Mouse (Mus musculus) adrenal gland (tissue): ENCODE results near the gene Nsrp1.

Experiments
- intact Hi-C: fragments of 180-260 bp; cut with DNase I; formaldehyde crosslinking; loops from one replicate; pipeline ENCODE4 v1.15.1; 2025
- microRNA-seq, 2 experiments: library from miRNA; unstranded; fragments of <30 nt; microRNA quantifications; one replicate each; pipeline ENCODE4; 2019

Nsrp1 gene

DNA sequence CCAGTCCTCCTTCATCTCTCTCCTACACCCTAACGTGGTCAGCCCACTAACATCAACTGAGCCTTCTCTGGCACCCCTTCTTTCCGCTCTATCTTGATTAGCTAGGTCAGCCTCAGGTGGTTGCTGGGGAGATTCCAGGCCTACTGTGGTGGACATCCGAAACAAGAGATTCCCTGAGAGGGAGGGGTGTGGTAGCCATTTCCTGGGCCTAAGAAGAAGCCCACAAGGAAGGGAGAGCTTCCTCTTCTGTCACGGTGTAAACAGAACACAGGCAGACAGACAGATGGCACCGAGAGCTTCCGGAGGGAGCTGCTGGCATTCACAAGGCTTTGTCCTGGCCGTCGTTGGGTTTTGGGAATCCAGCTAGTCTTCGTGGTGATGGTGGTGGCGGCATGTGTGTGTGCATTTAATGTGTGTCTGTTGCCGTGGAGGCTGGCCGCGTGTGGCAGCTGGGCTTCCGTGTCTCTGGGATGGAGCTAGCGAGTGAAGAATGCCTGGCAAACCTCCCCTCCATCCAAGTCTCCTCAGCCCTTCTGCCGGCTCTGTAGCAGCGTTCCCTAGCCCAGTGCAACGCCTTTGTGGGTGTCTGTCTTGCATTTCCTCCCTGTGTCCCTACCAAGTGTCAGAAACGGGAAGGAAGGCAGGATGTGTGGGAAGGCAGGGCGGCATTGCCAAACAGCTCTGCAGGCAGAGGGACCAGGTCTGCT is 82.1 kb downstream of the Nsrp1 start:
- intact Hi-C loops = loop anchor here (2.0 to 5.0 kb wide), 2 partner anchors 81 to 97 kb away; partner anchors contain the start of gene Nsrp1

Small RNAs within 50 kb of the gene (microRNA-seq; reads per million reads assigned to microRNA genes)
- gene Mir423 = 2,352 to 4,670 reads per million in 2 experiments
